In the genomic region with DNA sequence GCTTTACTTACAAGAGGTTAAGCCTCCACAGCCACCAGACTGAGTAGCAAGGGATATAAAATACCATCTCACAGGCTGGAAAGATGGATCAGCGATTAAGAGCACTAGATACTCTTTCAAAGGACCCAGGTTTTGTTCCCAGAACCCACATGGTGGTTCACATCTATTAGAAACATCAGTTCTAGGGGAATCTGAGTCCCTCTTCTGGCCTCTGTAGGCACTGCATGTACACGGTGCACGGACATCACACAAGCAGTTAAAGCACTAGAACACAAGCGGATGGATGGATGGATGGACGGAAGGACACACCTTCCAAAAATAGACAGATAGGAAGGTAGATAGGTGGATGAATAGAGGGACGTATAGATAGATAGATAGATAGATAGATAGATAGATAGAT, we compare ENCODE assay signal across 21 mouse cellular contexts. TPM values are rescaled to one million over a fixed set of nuclear protein-coding genes. Genes with fewer than 3 reads are reported as not detected.
DNase-seq lines count a peak whose midpoint lies in the region; ATAC-seq and TF ChIP-seq lines count a peak whose summit lies in the region.
"Had no signal": no experiment of that assay in that cellular context is flagged by ENCODE, and none has a peak within 500 bp of the region (broad histone marks: within the 10 kb centered on the region; RNA-seq: fewer than 3 reads in every experiment).

No protein-coding gene starts in this region.

- H3K4me1 ChIP-seq in heart, adult 2 months (ENCODE audit: control insufficient read depth, insufficient read depth, low read length): no peaks in the 10 kb centered on the region
- no peaks in the 10 kb centered on the region for H3K4me1 ChIP-seq in lung, embryonic 14.5 days (ENCODE audit: insufficient read depth)
- H3K4me1 ChIP-seq: embryonic facial prominence, embryonic 13.5 days; neural tube, embryonic 12.5 days had no signal

- H3K36me3 ChIP-seq in heart, adult 2 months (ENCODE audit: control insufficient read depth, insufficient read depth, low read length): no peaks in the 10 kb centered on the region
- H3K36me3 ChIP-seq in lung, embryonic 14.5 days (ENCODE audit: insufficient read depth): peaks cover 35% of the 10 kb centered on the region

- 94% methylated on average over 6 of the region's 6 CpGs for WGBS in heart, adult 2 months
- 94% methylated on average over 6 of the region's 6 CpGs for WGBS in lung, embryonic 14.5 days

- intact Hi-C loops in heart, adult 2 months (cut with DNase I): loop anchor here (5.0 kb wide), 1 partner anchor 194 kb away; no protein-coding TSS in a partner anchor

- peak; percentile 33 for TF ChIP-seq CTCF in heart, adult 2 months (IDR thresholded peaks at IDR 0.05)
- TF ChIP-seq CTCF in lung, embryonic 14.5 days (IDR thresholded peaks at IDR 0.05; ENCODE audit: low read depth): peak; percentile 36

- H3K9ac ChIP-seq in heart, adult 2 months (ENCODE audit: low read depth, low read length): no peak overlapping the region
- H3K9ac ChIP-seq in lung, embryonic 14.5 days: no peak overlapping the region
- H3K9ac ChIP-seq: embryonic facial prominence, embryonic 13.5 days; heart, embryonic 13.5 days; neural tube, embryonic 12.5 days had no signal

- H3K27ac ChIP-seq in heart, adult 2 months: no peak overlapping the region
- H3K27ac ChIP-seq in lung, embryonic 14.5 days (ENCODE audit: low read depth): no peak overlapping the region
- H3K27ac ChIP-seq: embryonic facial prominence, embryonic 13.5 days; forebrain, embryonic 10.5 days; heart, embryonic 13.5 days; hindbrain, embryonic 10.5 days; limb, embryonic 10.5 days; neural tube, embryonic 12.5 days had no signal

- no peak for TF ChIP-seq POLR2A in heart, adult 2 months (IDR thresholded peaks at IDR 0.05; ENCODE audit: insufficient read depth, low read depth, low read length)

- TF ChIP-seq EP300 in heart, adult 2 months (IDR thresholded peaks at IDR 0.05; ENCODE audit: insufficient read depth, low read depth, low read length): no peak

- H3K9me3 ChIP-seq in lung, embryonic 14.5 days (ENCODE audit: low read depth, low read length): no peaks in the 10 kb centered on the region
- H3K9me3 ChIP-seq: embryonic facial prominence, embryonic 13.5 days; heart, embryonic 13.5 days; hindbrain, embryonic 10.5 days; limb, embryonic 10.5 days; neural tube, embryonic 12.5 days had no signal

- no peaks in the 10 kb centered on the region for H3K27me3 ChIP-seq in heart, adult 2 months (ENCODE audit: control insufficient read depth, insufficient read depth, low read length)
- H3K27me3 ChIP-seq in lung, embryonic 14.5 days (ENCODE audit: insufficient read depth, low read length): no peaks in the 10 kb centered on the region
- H3K27me3 ChIP-seq: embryonic facial prominence, embryonic 13.5 days; heart, embryonic 13.5 days; neural tube, embryonic 12.5 days had no signal

- no peak overlapping the region for H3K4me3 ChIP-seq in heart, adult 2 months
- H3K4me3 ChIP-seq in lung, embryonic 14.5 days (ENCODE audit: low read depth, low read length): no peak overlapping the region
- H3K4me3 ChIP-seq: embryonic facial prominence, embryonic 13.5 days; forebrain, embryonic 10.5 days; heart, embryonic 13.5 days; hindbrain, embryonic 10.5 days; limb, embryonic 10.5 days; neural tube, embryonic 12.5 days had no signal

- DNase-seq in heart, adult 2 months: no peak
- DNase-seq in heart, postnatal 4 days: no peak
- no peak for DNase-seq in lung, embryonic 14.5 days
- no peak for DNase-seq in lung, postnatal 25 days (ENCODE audit: low spot score)
- peak; percentile 46 for DNase-seq in ES-CJ7 (ENCODE audit: low read depth, low spot score)
- peak; percentile 23 for DNase-seq in induced T-regulatory cell, adult 2 months (ENCODE audit: low read depth)
- DNase-seq in cerebellum, postnatal 4 days (ENCODE audit: low spot score in 2 of 2): no peak
- DNase-seq in layer of hippocampus, postnatal 36 days: no peak
- DNase-seq: adrenal gland, adult 2 months; cerebellum, adult 18-20 months; kidney, postnatal 14 days; lung, adult 18-20 months; right cerebral cortex, postnatal 4 days had no signal

- no peak for ATAC-seq in lung, embryonic 14.5 days (ENCODE audit: insufficient read depth)
- ATAC-seq: inflammation-experienced regulatory T-cells, adult 6 months; midbrain, embryonic 16.5 days had no signal

- no peaks in the 10 kb centered on the region for H3K79me2 ChIP-seq in heart, adult 2 months (replicated peaks; ENCODE audit: control insufficient read depth, insufficient read depth, low read length)

- no peak overlapping the region for H3K4me2 ChIP-seq in lung, embryonic 14.5 days
- H3K4me2 ChIP-seq: embryonic facial prominence, embryonic 13.5 days; heart, embryonic 13.5 days; neural tube, embryonic 12.5 days had no signal

RNA-seq across cellular contexts. Expression of gene Map2k5, which starts 46.5 kb away (rescaled TPM):
- 10 to 100 TPM; 17.9 to 20.7 TPM for total RNA-seq in heart, adult 2 months (2021)
- 31.8 and 34.2 TPM in 2 replicates for polyA plus RNA-seq in heart, adult 2 months (2012; rRNA removed)
- total RNA-seq in heart, postnatal 4 days (2021): 10 to 100 TPM; 26.0 to 26.2 TPM
- 34.6 and 37.3 TPM in 2 replicates for polyA plus RNA-seq in lung, embryonic 14.5 days (2014; fragmentation: Nextera tagmentation; extraction: Ambion mirVana)
- 10 to 100 TPM; 33.3 to 35.6 TPM for total RNA-seq in layer of hippocampus, postnatal 36 days (2021)

Comparison
In these comparisons a context has a peak if more than half of its experiments do, and no peak if none do; other contexts are left out.
1. DNase-seq: peak in ES-CJ7 (single experiment) and induced T-regulatory cell, adult 2 months (single experiment); none in heart, adult 2 months (0 of 2), heart, postnatal 4 days (single experiment), lung, embryonic 14.5 days (single experiment), lung, postnatal 25 days (single experiment), cerebellum, postnatal 4 days (0 of 2) and layer of hippocampus, postnatal 36 days (0 of 2).